Mouse (Mus musculus): ENCODE measurements around the gene Mtch1. TPM values are rescaled to one million over a fixed set of nuclear protein-coding genes. Genes with fewer than 3 reads are reported as not detected.
A peak's percentile ranks its signal among the peaks of the same experiment; 100 is the strongest.

Mtch1 gene
- total and polyA plus RNA-seq, 2 experiments from 2014 or later, result 208 to 380 TPM

- Histone ChIP-seq H3K4me1 (ENCODE audit: control insufficient read depth, insufficient read depth) (no peaks in the 10 kb centered on the region; the same call in 1 of the 2 replicates), H3K27me3 (ENCODE audit: control insufficient read depth, insufficient read depth, low read length) (no peaks in the 10 kb centered on the region), H3K4me3 (ENCODE audit: low read depth, low read length) (no peak overlapping the region), H3K27ac (ENCODE audit: low read depth) (no peak overlapping the region), H3K4me2 (ENCODE audit: low read depth, low read length) (no peak overlapping the region), H3K9ac (replicated peaks; ENCODE audit: low read depth, low read length) (no peak overlapping the region), H3K9me3 (replicated peaks; ENCODE audit: control insufficient read depth, low read length) (peaks cover 5% of the 10 kb centered on the region; the same call in 1 of the 2 replicates), H3K36me3 (replicated peaks; ENCODE audit: control insufficient read depth, insufficient read depth, low read length) (no peaks in the 10 kb centered on the region)
- no peak for TF ChIP-seq EP300 (IDR thresholded peaks at IDR 0.05; ENCODE audit: low read depth)
- 0 out of 2 replicates have a peak, but pooled peaks have one; percentile 13 for TF ChIP-seq CTCF (IDR thresholded peaks at IDR 0.05; ENCODE audit: low read depth)
- ATAC-seq (ENCODE audit: insufficient read depth, low read depth) (no peak), DNase-seq (ENCODE audit: low spot score) (no peak)
Measured at GRCm38 (mm10) chr17:29313300-29313699, 34.4 kb downstream of the Mtch1 start.

- Histone ChIP-seq H3K4me1 (ENCODE audit: control insufficient read depth, insufficient read depth) (no peaks in the 10 kb centered on the region; the same call in 1 of the 2 replicates), H3K9me3 (replicated peaks; ENCODE audit: control insufficient read depth, low read length) (peaks cover 5% of the 10 kb centered on the region; the same call in 1 of the 2 replicates), H3K4me2 (ENCODE audit: low read depth, low read length) (no peak overlapping the region), H3K27ac (ENCODE audit: low read depth) (no peak overlapping the region), H3K9ac (replicated peaks; ENCODE audit: low read depth, low read length) (no peak overlapping the region), H3K27me3 (ENCODE audit: control insufficient read depth, insufficient read depth, low read length) (no peaks in the 10 kb centered on the region), H3K36me3 (replicated peaks; ENCODE audit: control insufficient read depth, insufficient read depth, low read length) (no peaks in the 10 kb centered on the region), H3K4me3 (ENCODE audit: low read depth, low read length) (no peak overlapping the region)
- TF ChIP-seq EP300 (IDR thresholded peaks at IDR 0.05; ENCODE audit: low read depth) (no peak), CTCF (IDR thresholded peaks at IDR 0.05; ENCODE audit: low read depth) (no peak)
- no peak for ATAC-seq (ENCODE audit: insufficient read depth, low read depth)
- no peak for DNase-seq (ENCODE audit: low spot score)
- WGBS, result 80% methylated on average over 2 of the region's 2 CpGs
Measured at GRCm38 (mm10) chr17:29312082-29312481, 35.7 kb downstream of the Mtch1 start.

DNA sequence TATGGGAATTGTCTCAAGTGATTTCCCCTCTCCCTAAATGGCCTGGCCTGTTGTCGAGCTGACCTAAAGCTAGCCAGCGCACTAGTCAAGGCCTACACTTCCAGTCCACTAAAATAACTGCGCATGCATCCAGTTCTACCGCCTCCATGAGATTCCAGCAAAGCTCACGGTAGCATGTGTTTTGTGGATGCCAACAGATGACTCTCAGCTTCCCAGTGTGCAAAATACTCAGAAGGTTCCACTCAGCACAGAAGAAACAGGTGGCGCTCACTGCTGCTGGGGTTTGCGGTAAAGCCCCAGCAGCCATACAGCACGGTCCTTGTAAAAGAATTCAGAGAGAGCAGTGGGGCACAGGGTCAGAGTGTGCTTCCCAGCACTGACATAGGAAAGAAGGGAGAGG is 36.1 kb downstream of the Mtch1 start:
- no peaks in the 10 kb centered on the region; the same call in 1 of the 2 replicates for H3K4me1 ChIP-seq (ENCODE audit: control insufficient read depth, insufficient read depth)
- no peak for ATAC-seq (ENCODE audit: insufficient read depth, low read depth)
- 85% methylated on average over 8 of the region's 8 CpGs for WGBS

DNA sequence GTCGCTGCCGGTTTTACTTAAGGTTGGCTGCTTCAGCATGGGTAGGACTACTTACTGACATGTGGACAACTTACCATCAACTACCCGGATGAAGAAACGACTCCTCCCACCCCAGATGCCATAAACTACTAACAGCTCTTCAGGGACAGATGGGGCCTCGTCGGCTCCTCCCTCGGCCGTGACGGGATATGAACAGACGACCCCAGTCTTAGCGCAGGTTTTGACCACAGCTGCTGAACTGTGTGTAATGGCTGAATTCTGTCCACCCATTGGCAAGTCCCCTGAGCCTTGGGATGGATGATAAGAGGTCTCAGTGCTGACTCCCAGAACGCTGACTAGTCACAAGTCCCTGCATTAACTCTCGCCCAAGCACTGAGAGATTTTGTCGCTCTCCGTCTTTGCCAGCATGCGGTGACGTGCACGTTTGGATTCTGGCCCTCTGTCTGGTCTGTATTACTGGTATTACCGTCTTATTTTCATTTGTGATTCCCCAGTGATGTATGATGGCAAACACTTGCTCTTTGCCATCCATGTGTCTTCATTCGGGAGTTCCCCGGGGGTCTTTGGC is 37.6 kb downstream of the Mtch1 start:
- H3K27ac ChIP-seq (ENCODE audit: low read depth), result no peak overlapping the region
- ATAC-seq (ENCODE audit: insufficient read depth, low read depth) (no peak), DNase-seq (ENCODE audit: low spot score) (no peak)
- 0 out of 2 replicates have a peak, but pooled peaks cover 7% of the 10 kb centered on the region for H3K4me1 ChIP-seq (ENCODE audit: control insufficient read depth, insufficient read depth)
- no peak overlapping the region for H3K9ac ChIP-seq (replicated peaks; ENCODE audit: low read depth, low read length)
- no peak overlapping the region for H3K4me3 ChIP-seq (ENCODE audit: low read depth, low read length)
- H3K27me3 ChIP-seq (ENCODE audit: control insufficient read depth, insufficient read depth, low read length), result no peaks in the 10 kb centered on the region
- TF ChIP-seq EP300 (IDR thresholded peaks at IDR 0.05; ENCODE audit: low read depth) (no peak), CTCF (IDR thresholded peaks at IDR 0.05; ENCODE audit: low read depth) (no peak)
- peaks cover 5% of the 10 kb centered on the region; the same call in 1 of the 2 replicates for H3K9me3 ChIP-seq (replicated peaks; ENCODE audit: control insufficient read depth, low read length)
- H3K36me3 ChIP-seq (replicated peaks; ENCODE audit: control insufficient read depth, insufficient read depth, low read length), result no peaks in the 10 kb centered on the region
- no peak overlapping the region for H3K4me2 ChIP-seq (ENCODE audit: low read depth, low read length)
- WGBS, result 74% methylated on average over 21 of the region's 21 CpGs

More for the DNA sequence above, 36.1 kb downstream of the Mtch1 start:
- H3K36me3 ChIP-seq (replicated peaks; ENCODE audit: control insufficient read depth, insufficient read depth, low read length), result no peaks in the 10 kb centered on the region
- H3K27me3 ChIP-seq (ENCODE audit: control insufficient read depth, insufficient read depth, low read length), result no peaks in the 10 kb centered on the region
- no peak overlapping the region for H3K27ac ChIP-seq (ENCODE audit: low read depth)
- no peak overlapping the region for H3K4me3 ChIP-seq (ENCODE audit: low read depth, low read length)
- no peak for DNase-seq (ENCODE audit: low spot score)
- H3K4me2 ChIP-seq (ENCODE audit: low read depth, low read length), result no peak overlapping the region
- TF ChIP-seq CTCF (IDR thresholded peaks at IDR 0.05; ENCODE audit: low read depth) (no peak), EP300 (IDR thresholded peaks at IDR 0.05; ENCODE audit: low read depth) (no peak)
- no peak overlapping the region for H3K9ac ChIP-seq (replicated peaks; ENCODE audit: low read depth, low read length)
- H3K9me3 ChIP-seq (replicated peaks; ENCODE audit: control insufficient read depth, low read length), result peaks cover 5% of the 10 kb centered on the region; the same call in 1 of the 2 replicates

GRCm38 (mm10) chr17:29305871-29306270 is 41.9 kb downstream of the Mtch1 start:
- DNase-seq (ENCODE audit: low spot score), result no peak
- peaks cover 14% of the 10 kb centered on the region; the same call in 1 of the 2 replicates for H3K4me1 ChIP-seq (ENCODE audit: control insufficient read depth, insufficient read depth)
- H3K9ac ChIP-seq (replicated peaks; ENCODE audit: low read depth, low read length), result no peak overlapping the region
- no peaks in the 10 kb centered on the region for H3K9me3 ChIP-seq (replicated peaks; ENCODE audit: control insufficient read depth, low read length)
- no peak for TF ChIP-seq EP300 (IDR thresholded peaks at IDR 0.05; ENCODE audit: low read depth)
- TF ChIP-seq CTCF (IDR thresholded peaks at IDR 0.05; ENCODE audit: low read depth), result no peak
- 56% methylated on average over 7 of the region's 7 CpGs for WGBS
- no peak overlapping the region for H3K4me3 ChIP-seq (ENCODE audit: low read depth, low read length)
- H3K27ac ChIP-seq (ENCODE audit: low read depth), result no peak overlapping the region
- no peak overlapping the region for H3K4me2 ChIP-seq (ENCODE audit: low read depth, low read length)
- ATAC-seq (ENCODE audit: insufficient read depth, low read depth), result no peak
- no peaks in the 10 kb centered on the region for H3K27me3 ChIP-seq (ENCODE audit: control insufficient read depth, insufficient read depth, low read length)
- H3K36me3 ChIP-seq (replicated peaks; ENCODE audit: control insufficient read depth, insufficient read depth, low read length), result peaks cover 11% of the 10 kb centered on the region

Data from heart, postnatal 0 days (tissue).